Mouse (Mus musculus) embryonic fibroblast, embryonic 13.5 days (primary cell): ENCODE data around the gene Cacng4. TPM values are rescaled to one million over a fixed set of nuclear protein-coding genes. Genes with fewer than 3 reads are reported as not detected.

Source experiments
- H3K27ac ChIP-seq: 2 replicates; pipeline ENCODE4 v1.5.1; 2012; ENCODE audit warnings: low read length, control low read depth, inconsistent platforms; ENCODE audit not compliant: insufficient read depth
- H3K4me1 ChIP-seq: 2 replicates; pipeline ENCODE4 v1.6.1; 2011; ENCODE audit warnings: low read length; ENCODE audit not compliant: control insufficient read depth, insufficient read depth
- H3K4me3 ChIP-seq: 2 replicates; pipeline ENCODE4 v1.5.1; 2011; ENCODE audit warnings: mild to moderate bottlenecking, control low read depth, low read length; ENCODE audit not compliant: insufficient read depth
- CTCF ChIP-seq: IDR thresholded peaks from 2 replicates; pipeline ENCODE4 v1.5.1; 2011; ENCODE audit warnings: mild to moderate bottlenecking, control low read depth, low read length, moderate library complexity, borderline replicate concordance; ENCODE audit not compliant: insufficient read depth
- POLR2A ChIP-seq: IDR thresholded peaks from 2 replicates; pipeline ENCODE4 v1.6.1; 2011; ENCODE audit warnings: low read depth, mild to moderate bottlenecking, control low read depth, low read length, moderate library complexity
- polyA plus RNA-seq: library from polyadenylated mRNA; stranded (reverse); fragments of >200 nt; gene quantifications from 2 replicates; pipeline ENCODE4 v1.2.4, GENCODE M21; 2011; ENCODE audit warnings: low read depth; ENCODE audit not compliant: missing spikeins, insufficient read length

The Cacng4 gene
- polyA plus RNA-seq, 1 experiment, result 0.51 TPM

DNA sequence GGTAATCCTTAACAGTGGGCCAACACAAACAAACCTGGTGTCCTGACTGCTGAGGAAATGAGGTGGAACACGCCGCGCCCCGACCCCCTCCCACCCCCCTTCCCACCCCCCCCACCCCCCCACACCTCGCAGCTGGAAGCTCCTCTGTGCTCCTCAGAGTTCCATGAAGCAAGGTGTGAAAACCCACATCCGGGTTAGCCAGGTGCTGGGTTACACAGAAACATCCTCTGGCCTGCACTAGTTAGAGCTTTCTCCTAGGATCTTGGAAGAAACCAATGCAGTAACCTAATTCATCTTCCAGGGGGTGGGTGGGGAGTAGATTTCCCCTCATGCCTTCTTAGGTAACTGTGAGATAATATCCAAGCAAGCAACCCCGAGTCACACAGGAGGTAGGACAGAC lies 2.0 kb upstream of the Cacng4 start:
- Histone ChIP-seq H3K4me1 (no peaks in the 10 kb centered on the region), H3K27ac (no peak overlapping the region), H3K4me3 (no peak overlapping the region)
- TF ChIP-seq CTCF, result no peak
- no peak for TF ChIP-seq POLR2A

GRCm38 (mm10) chr11:107795384-107796035 lies 1.2 kb upstream of the Cacng4 start:
- Histone ChIP-seq H3K27ac (no peak overlapping the region), H3K4me1 (no peaks in the 10 kb centered on the region), H3K4me3 (no peak overlapping the region)
- TF ChIP-seq CTCF, result no peak
- no peak for TF ChIP-seq POLR2A

- no peak for TF ChIP-seq POLR2A
- no peak for TF ChIP-seq CTCF
- Histone ChIP-seq H3K4me3 (peak overlapping the region; percentile 33), H3K27ac (no peak overlapping the region), H3K4me1 (no peaks in the 10 kb centered on the region)
These were observed 259 bp downstream of the Cacng4 start for GRCm38 (mm10) chr11:107794103-107794493.

DNA sequence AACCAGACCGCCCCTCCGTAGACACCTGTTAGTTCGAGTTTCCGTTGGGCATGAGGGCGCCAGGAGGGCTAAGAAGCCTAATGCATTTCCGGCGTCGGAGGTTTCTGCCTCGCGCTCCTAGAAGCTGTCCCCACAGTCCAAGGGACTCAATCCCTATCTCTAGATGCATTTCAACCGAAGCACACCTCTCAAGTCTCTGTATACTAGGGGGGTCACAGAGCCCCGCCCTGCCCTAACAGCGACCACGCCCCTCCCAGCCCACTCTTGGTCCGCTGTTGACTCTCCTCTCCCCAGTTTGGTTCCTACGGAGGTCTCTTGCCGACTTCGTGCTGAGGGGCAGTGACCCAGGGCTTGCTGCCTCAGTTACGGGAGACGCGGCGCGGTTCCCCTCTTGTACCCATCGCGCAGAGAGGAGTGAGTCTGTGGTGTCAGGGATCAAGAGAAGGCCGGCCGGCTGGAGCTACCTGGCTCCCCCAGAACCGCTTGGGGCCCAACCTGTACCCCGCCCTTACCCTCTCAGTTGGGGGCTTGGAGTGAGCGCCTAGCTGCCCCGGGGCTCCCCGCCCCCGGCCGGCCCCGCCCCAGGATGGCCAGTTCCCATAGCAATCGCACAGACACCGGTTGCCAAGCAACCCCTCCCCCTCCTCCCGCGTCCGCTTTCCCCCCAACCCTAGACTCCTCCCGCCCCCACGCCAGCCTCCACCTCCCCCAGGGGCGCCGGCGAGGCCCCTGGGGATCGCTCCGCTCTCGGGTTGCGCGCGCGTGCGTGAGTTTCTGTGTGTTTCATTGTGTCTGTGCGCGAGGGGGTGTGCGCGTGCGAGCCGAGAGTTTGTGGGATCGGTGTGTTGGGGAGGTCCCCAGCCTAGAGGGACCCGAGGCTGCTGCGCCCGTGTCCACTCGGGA lies 906 bp downstream of the Cacng4 start:
- Histone ChIP-seq H3K4me3 (peak overlapping the region; percentile 33), H3K4me1 (no peaks in the 10 kb centered on the region), H3K27ac (no peak overlapping the region)
- TF ChIP-seq POLR2A, result no peak
- TF ChIP-seq CTCF, result no peak

- H3K27ac ChIP-seq, result no peak overlapping the region
- no peak for TF ChIP-seq CTCF
- TF ChIP-seq POLR2A, result no peak
- H3K4me3 ChIP-seq, result no peak overlapping the region
- H3K4me1 ChIP-seq, result no peaks in the 10 kb centered on the region
These were observed 2.2 kb downstream of the Cacng4 start for GRCm38 (mm10) chr11:107792136-107792535.

DNA sequence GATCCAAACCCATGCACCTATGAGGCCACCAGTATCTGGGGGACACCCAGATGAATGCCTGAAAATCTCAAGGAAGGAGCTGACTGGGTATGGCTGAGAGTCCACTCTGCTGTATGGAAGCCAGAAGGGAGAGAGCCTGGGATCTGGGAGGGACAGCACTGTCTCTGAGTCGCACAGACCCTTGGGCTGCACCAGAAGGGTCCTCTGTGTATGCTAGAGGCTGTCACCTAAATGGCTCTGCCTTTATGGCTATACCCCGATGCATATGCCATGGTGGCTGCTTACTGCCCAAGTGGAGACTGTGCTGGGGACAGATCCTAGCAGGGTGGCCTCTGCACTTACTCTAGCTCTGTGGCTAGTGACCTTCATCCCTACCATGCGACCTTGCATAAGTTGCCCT lies 8.6 kb downstream of the Cacng4 start:
- no peaks in the 10 kb centered on the region for H3K4me1 ChIP-seq
- H3K4me3 ChIP-seq, result no peak overlapping the region
- TF ChIP-seq POLR2A (no peak), CTCF (no peak)
- no peak overlapping the region for H3K27ac ChIP-seq

- TF ChIP-seq CTCF (no peak), POLR2A (no peak)
- Histone ChIP-seq H3K4me3 (no peak overlapping the region), H3K4me1 (no peaks in the 10 kb centered on the region), H3K27ac (no peak overlapping the region)
These were observed 9.1 kb downstream of the Cacng4 start for GRCm38 (mm10) chr11:107785288-107785687.

GRCm38 (mm10) chr11:107783861-107784754 lies 10.2 kb downstream of the Cacng4 start:
- H3K4me3 ChIP-seq, result no peak overlapping the region
- TF ChIP-seq CTCF, result no peak
- no peak for TF ChIP-seq POLR2A
- no peaks in the 10 kb centered on the region for H3K4me1 ChIP-seq
- no peak overlapping the region for H3K27ac ChIP-seq

GRCm38 (mm10) chr11:107782591-107782990 lies 11.8 kb downstream of the Cacng4 start:
- no peak for TF ChIP-seq POLR2A
- TF ChIP-seq CTCF, result no peak
- H3K27ac ChIP-seq, result no peak overlapping the region
- H3K4me1 ChIP-seq, result no peaks in the 10 kb centered on the region
- H3K4me3 ChIP-seq, result no peak overlapping the region
